Mouse (Mus musculus): ENCODE measurements around the gene Sugp2. TPM values are rescaled to one million over a fixed set of nuclear protein-coding genes. Genes with fewer than 3 reads are reported as not detected.
"Not testable (repeated sequence)": the region's sequence is repeated elsewhere in the genome, so short reads cannot be mapped to it uniquely, and the experiment has no call there.

Gene Sugp2
- polyA plus RNA-seq, 1 experiment from 2014 or later, result 33.8 TPM

DNA sequence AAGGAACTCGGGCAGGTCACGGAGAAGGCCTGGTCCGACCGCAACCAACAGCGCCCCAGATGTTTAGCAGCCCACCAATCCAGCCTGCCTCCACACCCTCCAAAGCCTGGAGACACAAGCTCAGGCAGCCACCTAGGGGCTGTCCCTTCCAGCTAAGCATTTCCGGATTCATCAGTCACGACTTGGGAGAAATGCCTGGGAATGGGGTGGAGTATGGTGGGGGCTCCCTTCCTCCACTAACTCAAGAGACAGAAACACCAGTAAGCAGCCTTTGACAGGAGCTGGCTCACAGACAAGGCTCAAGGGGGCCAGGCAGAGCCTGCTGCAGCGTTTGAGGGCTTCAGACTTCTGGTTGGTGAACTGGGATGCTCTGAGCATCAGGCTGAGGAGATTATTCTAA, 23.5 kb upstream of the Sugp2 start:
- 0 out of 2 replicates have a peak overlapping the region, but pooled peaks have one; percentile 15 for H3K9ac ChIP-seq
- 24% methylated on average over 8 of the region's 8 CpGs for WGBS
- peaks cover 17% of the 10 kb centered on the region for H3K4me1 ChIP-seq (replicated peaks)
- no peaks in the 10 kb centered on the region for H3K9me3 ChIP-seq (replicated peaks)
- no peaks in the 10 kb centered on the region for H3K36me3 ChIP-seq
- ATAC-seq (ENCODE audit: insufficient number of reproducible peaks, low FRiP score), result no peak
- 0 out of 2 replicates have a peak overlapping the region, but pooled peaks have one; percentile 70 for H3K4me3 ChIP-seq
- no peaks in the 10 kb centered on the region for H3K27me3 ChIP-seq (replicated peaks)
- H3K27ac ChIP-seq (ENCODE audit: poor library complexity, severe bottlenecking), result no peak overlapping the region
- peak overlapping the region; percentile 93 for H3K4me2 ChIP-seq

DNA sequence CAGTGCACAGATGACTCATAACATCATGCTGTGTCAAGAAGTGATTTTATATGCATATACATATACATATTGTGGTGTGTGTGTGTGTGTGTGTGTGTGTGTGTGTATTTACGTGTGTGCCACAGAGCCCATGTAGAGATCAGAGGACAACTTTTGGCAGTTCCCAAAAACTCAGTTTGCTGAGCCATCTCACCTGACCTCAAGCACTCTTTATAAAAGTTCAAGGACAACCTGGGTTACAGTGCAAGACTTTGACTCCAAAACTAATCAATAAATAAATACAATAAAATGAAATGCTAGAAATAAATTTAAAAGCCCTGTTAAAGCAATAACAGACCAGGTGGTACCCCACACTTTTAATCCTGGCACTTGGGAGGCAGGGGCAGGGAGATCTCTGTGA, 22.8 kb upstream of the Sugp2 start:
- peak overlapping the region; percentile 75 for H3K9ac ChIP-seq
- peak overlapping the region; percentile 93 for H3K4me2 ChIP-seq
- WGBS, result 63% methylated on average over 1 of the region's 1 CpGs
- no peaks in the 10 kb centered on the region for H3K36me3 ChIP-seq
- ATAC-seq (ENCODE audit: insufficient number of reproducible peaks, low FRiP score), result no peak
- H3K27ac ChIP-seq (ENCODE audit: poor library complexity, severe bottlenecking), result no peak overlapping the region
- no peaks in the 10 kb centered on the region for H3K9me3 ChIP-seq (replicated peaks)
- H3K4me1 ChIP-seq (replicated peaks), result peaks cover 17% of the 10 kb centered on the region
- H3K27me3 ChIP-seq (replicated peaks), result no peaks in the 10 kb centered on the region
- H3K4me3 ChIP-seq, result peak overlapping the region; percentile 70

DNA sequence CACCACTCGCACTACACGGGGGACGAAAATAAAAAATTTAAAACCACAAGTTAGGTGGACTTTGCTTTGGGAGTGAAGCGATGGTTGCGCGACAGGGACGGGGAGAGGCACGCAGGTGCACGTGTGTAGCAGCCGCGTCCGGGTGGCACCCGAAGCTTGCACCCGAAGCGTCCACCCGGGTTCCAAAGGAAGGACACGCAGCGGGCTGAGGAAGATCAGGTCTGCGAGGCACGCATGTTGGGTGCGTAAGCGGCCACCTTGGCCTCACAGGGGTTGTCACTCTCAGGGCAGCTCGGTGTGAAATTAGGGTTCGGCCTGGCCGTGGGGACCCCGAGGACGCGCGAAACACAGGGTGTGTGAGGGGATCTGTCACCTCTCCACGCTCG, 22.3 kb upstream of the Sugp2 start:
- Histone ChIP-seq H3K36me3 (no peaks in the 10 kb centered on the region), H3K4me3 (peak overlapping the region; percentile 70), H3K4me2 (peak overlapping the region; percentile 93), H3K9me3 (replicated peaks) (no peaks in the 10 kb centered on the region), H3K9ac (peak overlapping the region; percentile 75), H3K27me3 (replicated peaks) (no peaks in the 10 kb centered on the region), H3K4me1 (replicated peaks) (peaks cover 17% of the 10 kb centered on the region), H3K27ac (ENCODE audit: poor library complexity, severe bottlenecking) (no peak overlapping the region)
- ATAC-seq (ENCODE audit: insufficient number of reproducible peaks, low FRiP score), result no peak
- 2% methylated on average over 31 of the region's 31 CpGs for WGBS

DNA sequence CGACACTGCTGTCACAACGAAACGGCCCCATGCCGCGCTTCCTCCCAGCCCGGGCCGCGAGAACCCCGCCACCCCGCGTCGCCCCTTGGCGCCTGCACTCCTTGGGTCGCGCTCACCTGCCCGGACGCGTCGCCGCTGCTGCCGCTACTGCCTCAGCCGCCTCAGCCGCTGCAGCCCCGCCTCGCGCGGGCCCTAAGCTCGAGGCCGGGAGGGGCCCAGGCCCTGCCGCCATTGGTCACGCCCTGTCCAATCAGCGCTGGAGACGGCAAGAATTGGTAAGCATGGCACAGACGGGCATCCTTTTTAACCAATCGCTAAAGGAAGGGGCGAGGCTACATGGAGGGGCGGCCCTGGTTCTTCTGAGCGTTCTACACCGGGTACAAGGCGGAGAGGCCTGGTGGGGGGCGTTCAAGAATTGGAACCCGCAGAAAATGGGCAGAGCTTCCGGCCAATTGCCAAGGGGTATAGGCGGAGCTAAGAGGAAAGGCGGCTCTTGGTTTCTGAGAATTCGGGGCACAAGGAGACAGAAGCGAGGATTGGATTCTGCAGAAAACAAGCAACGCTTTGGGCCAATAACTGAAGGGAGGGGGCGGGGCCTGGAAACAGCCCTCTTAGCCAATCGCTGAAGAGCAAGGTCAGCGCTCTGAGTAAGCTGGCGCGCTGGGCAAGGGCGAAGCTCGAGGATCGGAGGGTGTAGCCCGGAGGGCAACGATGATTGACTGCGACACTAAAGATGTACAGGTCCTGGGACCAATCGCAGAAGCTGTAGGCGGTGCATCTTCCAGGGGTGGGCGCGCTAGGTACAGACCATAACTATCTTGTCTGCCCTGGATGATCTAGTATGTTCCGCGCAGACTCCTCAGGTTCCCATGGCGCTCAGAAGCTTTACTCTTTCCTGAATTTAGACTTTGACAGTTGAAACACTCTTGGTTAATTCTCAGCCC, 21.6 kb upstream of the Sugp2 start, which contains the start of gene Slc25a42:
TSS of gene Slc25a42 (minus strand) at position 194 of the 944 bp plus-strand sequence.
- Histone ChIP-seq H3K4me3 (peak within 1 kb of the TSS; percentile 70), H3K4me2 (peak within 1 kb of the TSS; percentile 93), H3K27me3 (replicated peaks) (no peaks in the 10 kb centered on the region), H3K9me3 (replicated peaks) (no peaks in the 10 kb centered on the region), H3K36me3 (no peaks in the 10 kb centered on the region), H3K4me1 (replicated peaks) (peaks cover 17% of the 10 kb centered on the region), H3K9ac (peak within 1 kb of the TSS; percentile 75), H3K27ac (ENCODE audit: poor library complexity, severe bottlenecking) (peak within 1 kb of the TSS; percentile 47)
- ATAC-seq (ENCODE audit: insufficient number of reproducible peaks, low FRiP score), result peak; percentile 97
- WGBS, result under 1% methylated on average over 66 of the region's 66 CpGs

DNA sequence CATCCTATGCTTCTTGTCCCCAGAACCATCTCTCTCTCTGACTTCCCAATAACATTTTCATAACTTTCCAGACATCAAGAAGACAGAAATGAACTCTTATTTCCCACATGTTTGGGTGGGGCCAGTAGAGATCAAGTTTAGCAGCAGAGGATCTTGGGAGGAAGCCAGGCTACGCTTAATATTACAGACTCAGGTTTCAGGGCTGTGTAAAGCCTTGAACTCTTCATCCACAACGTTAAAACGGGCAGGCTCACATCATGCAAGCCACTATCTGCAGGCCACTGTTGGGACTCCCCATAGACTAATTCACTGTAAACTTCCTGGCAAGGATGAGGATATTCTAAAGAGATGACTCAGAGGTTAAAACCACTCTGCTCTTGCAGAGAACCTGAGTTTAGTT, 19.6 kb upstream of the Sugp2 start:
- no peak overlapping the region for H3K4me3 ChIP-seq
- WGBS, result 64% methylated on average over 3 of the region's 3 CpGs
- no peak for ATAC-seq (ENCODE audit: insufficient number of reproducible peaks, low FRiP score)

DNA sequence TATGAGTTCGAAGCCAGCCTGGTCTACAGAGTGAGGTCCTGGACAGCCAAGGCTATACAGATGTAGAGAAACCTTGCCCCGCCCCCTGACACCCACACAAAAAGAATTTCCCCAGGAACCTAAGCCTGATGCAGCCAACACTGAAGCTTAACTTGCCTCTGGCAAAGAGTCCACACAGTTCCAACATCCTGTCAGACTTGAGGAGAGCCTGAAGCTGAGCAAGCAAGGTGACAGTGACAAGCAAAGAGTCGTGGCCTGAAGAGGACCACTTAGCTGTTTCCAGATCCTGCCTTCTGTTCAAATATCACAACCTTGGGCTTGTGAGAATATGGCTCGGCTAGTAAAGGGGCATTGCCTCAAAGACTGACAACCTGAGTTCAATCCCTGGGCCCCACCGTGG, 18.9 kb upstream of the Sugp2 start:
- no peak overlapping the region for H3K4me2 ChIP-seq
- WGBS, result 59% methylated on average over 5 of the region's 5 CpGs
- ATAC-seq (ENCODE audit: insufficient number of reproducible peaks, low FRiP score), result no peak
- no peaks in the 10 kb centered on the region for H3K9me3 ChIP-seq (replicated peaks)
- H3K27me3 ChIP-seq (replicated peaks), result no peaks in the 10 kb centered on the region; the same call in 1 of the 2 replicates
- H3K4me3 ChIP-seq, result no peak overlapping the region
- H3K36me3 ChIP-seq, result no peaks in the 10 kb centered on the region
- peaks cover 27% of the 10 kb centered on the region for H3K4me1 ChIP-seq (replicated peaks)
- H3K9ac ChIP-seq, result no peak overlapping the region
- no peak overlapping the region for H3K27ac ChIP-seq (ENCODE audit: poor library complexity, severe bottlenecking)

More for the DNA sequence above, 19.6 kb upstream of the Sugp2 start:
- Histone ChIP-seq H3K9me3 (replicated peaks) (no peaks in the 10 kb centered on the region), H3K4me2 (no peak overlapping the region), H3K36me3 (no peaks in the 10 kb centered on the region), H3K9ac (no peak overlapping the region), H3K4me1 (replicated peaks) (peaks cover 23% of the 10 kb centered on the region), H3K27ac (ENCODE audit: poor library complexity, severe bottlenecking) (no peak overlapping the region), H3K27me3 (replicated peaks) (no peaks in the 10 kb centered on the region; the same call in 1 of the 2 replicates)

DNA sequence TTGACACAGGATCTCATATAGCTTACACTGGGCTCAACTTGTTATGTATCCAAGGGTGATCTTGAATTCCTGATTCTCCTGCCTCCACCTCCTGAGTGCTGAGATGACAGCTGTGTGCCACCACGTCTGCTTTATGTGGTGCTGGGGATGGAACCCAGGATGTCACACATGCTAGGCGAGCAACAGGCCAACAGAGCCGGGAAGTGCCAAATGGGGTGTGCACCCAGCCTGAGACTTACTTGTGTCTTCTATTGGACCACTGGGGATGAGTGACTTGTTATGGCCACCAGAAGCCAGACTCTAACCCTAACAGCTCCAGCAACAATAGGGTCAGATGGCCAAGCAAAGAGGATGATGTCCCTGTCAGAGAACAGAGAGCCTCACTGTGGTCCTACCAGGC, 17.9 kb upstream of the Sugp2 start:
- H3K9ac ChIP-seq; H3K4me3 ChIP-seq; H3K27ac ChIP-seq (ENCODE audit: poor library complexity, severe bottlenecking); H3K9me3 ChIP-seq (replicated peaks); ATAC-seq (ENCODE audit: insufficient number of reproducible peaks, low FRiP score); H3K27me3 ChIP-seq (replicated peaks); H3K36me3 ChIP-seq; H3K4me2 ChIP-seq: not testable (repeated sequence)
- peaks cover 23% of the 10 kb centered on the region for H3K4me1 ChIP-seq (replicated peaks)
- WGBS, result 69% methylated on average over 3 of the region's 3 CpGs

DNA sequence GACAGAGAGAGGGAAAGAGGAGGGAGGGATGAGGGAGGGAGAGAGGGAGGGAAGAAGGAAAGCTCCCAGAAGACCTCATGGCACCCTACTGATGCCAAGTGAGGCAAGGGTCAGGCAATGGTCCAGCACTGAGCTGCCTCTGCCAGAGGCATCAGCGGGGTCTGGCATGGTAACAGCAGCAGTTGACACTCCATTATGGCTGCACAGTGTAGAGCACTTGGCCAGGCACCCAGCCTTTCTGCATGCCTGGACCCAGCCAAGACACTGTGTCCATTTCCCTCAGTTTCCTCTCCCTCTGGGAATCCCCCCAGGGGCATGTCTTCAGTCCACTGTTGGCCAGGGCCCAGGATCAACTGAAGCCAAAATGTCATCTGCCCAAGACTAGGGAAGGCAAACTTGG, 17.5 kb upstream of the Sugp2 start:
- ATAC-seq (ENCODE audit: insufficient number of reproducible peaks, low FRiP score), result no peak
- WGBS, result 67% methylated on average over 1 of the region's 1 CpGs
- Histone ChIP-seq H3K9me3 (replicated peaks) (no peaks in the 10 kb centered on the region), H3K4me2 (no peak overlapping the region), H3K4me1 (replicated peaks) (peaks cover 21% of the 10 kb centered on the region), H3K27me3 (replicated peaks) (no peaks in the 10 kb centered on the region; the same call in 1 of the 2 replicates), H3K4me3 (no peak overlapping the region), H3K9ac (no peak overlapping the region), H3K36me3 (peaks cover 3% of the 10 kb centered on the region; the same call in 1 of the 2 replicates), H3K27ac (ENCODE audit: poor library complexity, severe bottlenecking) (no peak overlapping the region)

DNA sequence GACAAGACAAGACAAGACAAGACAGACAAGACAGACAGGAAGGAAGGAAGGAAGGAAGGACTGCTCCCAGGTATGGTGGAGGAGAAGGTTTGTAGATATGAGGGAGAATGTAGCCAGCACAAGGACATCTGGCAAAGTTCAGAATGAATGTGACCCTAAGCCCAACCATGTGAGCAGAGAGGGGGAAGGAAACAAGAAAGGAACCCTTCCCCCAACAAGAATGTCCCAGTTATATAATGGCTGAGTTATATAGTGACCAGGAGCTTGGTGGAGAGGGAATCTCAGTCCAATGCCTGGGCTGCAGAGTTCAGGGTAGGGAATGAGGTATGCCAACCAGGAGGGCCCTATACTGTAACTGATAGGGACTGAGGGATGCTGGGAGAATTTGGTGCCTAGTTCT, 16.6 kb upstream of the Sugp2 start:
- Histone ChIP-seq H3K9ac (no peak overlapping the region), H3K4me2 (no peak overlapping the region), H3K27ac (ENCODE audit: poor library complexity, severe bottlenecking) (no peak overlapping the region), H3K27me3 (replicated peaks) (no peaks in the 10 kb centered on the region; the same call in 1 of the 2 replicates), H3K9me3 (replicated peaks) (no peaks in the 10 kb centered on the region), H3K4me3 (no peak overlapping the region), H3K36me3 (peaks cover 12% of the 10 kb centered on the region), H3K4me1 (replicated peaks) (peaks cover 21% of the 10 kb centered on the region)
- ATAC-seq (ENCODE audit: insufficient number of reproducible peaks, low FRiP score), result no peak

DNA sequence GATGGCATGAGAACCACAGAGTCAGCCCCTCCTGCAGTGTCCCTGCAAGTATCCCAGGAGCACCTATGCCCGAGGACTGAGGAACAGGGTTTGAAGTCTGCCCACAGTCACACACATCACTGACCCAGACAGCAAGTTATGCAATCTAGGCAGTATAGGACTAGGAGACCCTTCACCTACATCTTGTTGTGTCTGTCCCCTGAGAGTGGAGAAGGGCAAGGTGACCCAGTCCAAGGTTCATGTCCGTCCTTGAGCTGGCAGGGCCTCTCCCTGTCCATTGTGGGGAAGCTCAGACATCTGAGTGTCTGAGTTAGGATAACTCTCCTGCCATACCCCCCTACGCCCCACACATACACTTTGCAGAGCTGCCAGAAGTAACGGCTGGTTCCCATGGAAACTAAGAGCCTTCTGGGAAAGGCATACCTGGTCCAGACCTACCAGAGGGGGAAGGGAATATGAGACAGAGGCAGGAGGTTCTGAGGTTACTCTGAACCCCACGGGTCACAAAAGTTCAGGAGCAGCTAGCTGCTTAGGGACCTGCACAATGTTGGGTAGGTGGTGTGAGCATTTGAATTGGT, 14.8 kb upstream of the Sugp2 start:
- no peak for ATAC-seq (ENCODE audit: insufficient number of reproducible peaks, low FRiP score)
- Histone ChIP-seq H3K27ac (ENCODE audit: poor library complexity, severe bottlenecking) (no peak overlapping the region), H3K27me3 (replicated peaks) (no peaks in the 10 kb centered on the region; the same call in 1 of the 2 replicates), H3K9ac (0 out of 2 replicates have a peak overlapping the region, but pooled peaks have one; percentile 14), H3K4me3 (no peak overlapping the region), H3K4me1 (replicated peaks) (peaks cover 16% of the 10 kb centered on the region), H3K4me2 (no peak overlapping the region), H3K36me3 (peaks cover 25% of the 10 kb centered on the region), H3K9me3 (replicated peaks) (no peaks in the 10 kb centered on the region)
- 52% methylated on average over 5 of the region's 5 CpGs for WGBS

DNA sequence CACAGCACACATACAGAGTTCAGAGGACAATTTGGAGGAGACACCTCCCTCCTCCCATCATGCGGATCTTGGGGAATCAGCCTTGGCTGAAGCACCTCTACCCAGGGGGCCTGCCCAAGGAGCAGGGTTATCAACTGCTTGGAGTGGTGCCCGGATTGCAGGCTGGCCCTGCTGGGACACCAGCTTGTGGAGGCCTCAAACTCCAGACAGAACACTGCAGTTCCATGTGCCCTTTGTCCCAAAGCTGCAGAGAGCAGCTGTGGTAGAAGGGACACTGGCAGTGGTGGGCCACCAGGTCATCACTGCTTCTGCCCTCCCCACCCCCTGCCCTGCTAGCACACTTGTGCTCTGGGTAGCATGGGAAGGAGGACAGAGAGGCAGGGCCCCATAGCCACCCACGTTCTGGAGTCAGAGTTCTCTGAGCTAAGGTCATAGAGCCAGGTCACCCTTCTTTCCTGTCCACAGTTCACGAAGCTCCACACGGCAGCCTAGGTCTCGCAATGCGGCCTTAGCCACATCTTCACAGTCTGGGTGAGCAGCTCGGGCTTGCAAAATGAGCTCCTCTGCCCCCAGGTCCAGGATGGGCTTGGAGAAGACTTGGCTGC, 13.7 kb upstream of the Sugp2 start:
- no peaks in the 10 kb centered on the region for H3K9me3 ChIP-seq (replicated peaks)
- no peak overlapping the region for H3K4me3 ChIP-seq
- no peak for ATAC-seq (ENCODE audit: insufficient number of reproducible peaks, low FRiP score)
- peak overlapping the region; percentile 5; the same call in 1 of the 2 replicates for H3K9ac ChIP-seq
- H3K4me1 ChIP-seq (replicated peaks), result peaks cover 16% of the 10 kb centered on the region
- H3K27ac ChIP-seq (ENCODE audit: poor library complexity, severe bottlenecking), result no peak overlapping the region
- peaks cover 36% of the 10 kb centered on the region for H3K36me3 ChIP-seq
- no peaks in the 10 kb centered on the region; the same call in 1 of the 2 replicates for H3K27me3 ChIP-seq (replicated peaks)
- 65% methylated on average over 8 of the region's 8 CpGs for WGBS
- no peak overlapping the region for H3K4me2 ChIP-seq
